Mouse (Mus musculus): ENCODE measurements around the gene Shc3. TPM values are rescaled to one million over a fixed set of nuclear protein-coding genes. Genes with fewer than 3 reads are reported as not detected.
A peak's percentile ranks its signal among the peaks of the same experiment; 100 is the strongest.

The Shc3 gene
- total and polyA plus RNA-seq, 2 experiments from 2014 or later, result 11.6 to 106 TPM

DNA sequence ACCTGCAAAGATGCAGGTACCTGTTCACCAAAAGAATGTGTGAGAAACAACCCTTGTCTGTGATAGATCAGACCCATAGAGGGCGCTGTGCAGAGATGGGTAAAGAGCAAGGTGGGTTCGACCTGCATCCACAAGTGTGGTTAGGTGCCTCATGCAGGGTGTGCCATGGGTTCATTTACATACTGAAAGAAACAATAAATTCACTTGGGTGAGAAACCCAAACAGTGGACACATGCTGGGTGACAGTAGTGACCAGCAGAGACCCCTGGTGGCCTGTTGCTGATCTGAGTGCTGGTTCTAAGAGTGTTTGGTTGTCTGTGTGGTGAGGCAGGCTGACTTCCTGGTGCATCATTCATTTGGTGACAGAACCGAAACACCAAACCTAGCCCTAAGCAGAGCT, 155.8 kb downstream of the Shc3 start:
- no peak overlapping the region for H3K4me2 ChIP-seq (ENCODE audit: low read depth)
- DNase-seq (no peak), ATAC-seq (no peak)
- peaks cover 16% of the 10 kb centered on the region for H3K4me1 ChIP-seq (ENCODE audit: insufficient read depth)
- TF ChIP-seq CTCF (IDR thresholded peaks at IDR 0.05; ENCODE audit: low read depth), result peak; percentile 51
- H3K9ac ChIP-seq, result no peak overlapping the region
- H3K27me3 ChIP-seq (ENCODE audit: insufficient read depth, low read length), result no peaks in the 10 kb centered on the region
- no peaks in the 10 kb centered on the region for H3K9me3 ChIP-seq (ENCODE audit: low read length)
- no peak overlapping the region for H3K4me3 ChIP-seq (ENCODE audit: low read depth, low read length)
- H3K27ac ChIP-seq (ENCODE audit: low read depth, low read length), result no peak overlapping the region
- WGBS, result 79% methylated on average over 3 of the region's 3 CpGs
- no peaks in the 10 kb centered on the region for H3K36me3 ChIP-seq (ENCODE audit: insufficient read depth)

DNA sequence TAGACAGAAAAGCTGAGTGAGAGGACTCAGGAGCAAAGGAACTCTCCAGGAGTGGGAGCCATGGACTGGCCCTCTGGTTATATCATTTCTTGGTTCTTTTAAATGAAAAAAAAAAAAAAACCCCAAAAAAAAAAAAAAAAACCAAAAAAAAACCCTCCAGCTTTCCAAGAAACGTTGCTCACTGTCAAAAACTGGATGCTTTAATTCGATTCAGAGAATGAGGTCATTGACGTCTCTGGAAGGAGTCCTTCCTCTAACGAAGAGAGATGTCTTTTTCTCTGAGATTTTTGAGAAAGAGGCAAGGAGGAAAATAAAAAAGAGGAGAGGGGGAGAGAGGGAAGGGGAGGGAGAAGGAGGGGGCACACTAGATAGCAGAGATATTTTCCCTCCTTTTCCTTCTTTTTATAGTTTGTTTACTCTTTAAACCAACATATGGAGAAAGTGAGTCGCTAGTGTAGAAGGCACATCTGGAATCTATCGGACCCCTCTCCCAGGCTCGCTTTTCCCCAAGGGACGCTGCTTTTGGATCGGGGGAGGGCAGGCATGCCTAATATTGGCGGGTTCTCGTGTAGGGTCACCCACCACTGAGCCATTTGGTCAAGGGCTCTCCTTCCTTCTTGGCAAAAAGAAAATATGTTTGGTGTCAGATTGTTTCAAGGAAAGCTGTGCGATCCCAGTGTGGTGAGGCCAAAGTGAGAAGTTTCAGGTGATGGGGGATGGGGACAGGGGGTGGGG, 157.4 kb downstream of the Shc3 start:
- TF ChIP-seq CTCF (IDR thresholded peaks at IDR 0.05; ENCODE audit: low read depth), result no peak
- Histone ChIP-seq H3K9me3 (ENCODE audit: low read length) (no peaks in the 10 kb centered on the region), H3K4me1 (ENCODE audit: insufficient read depth) (peaks cover 11% of the 10 kb centered on the region; the same call in 1 of the 2 replicates), H3K36me3 (ENCODE audit: insufficient read depth) (no peaks in the 10 kb centered on the region), H3K4me3 (ENCODE audit: low read depth, low read length) (no peak overlapping the region), H3K27ac (ENCODE audit: low read depth, low read length) (no peak overlapping the region), H3K4me2 (ENCODE audit: low read depth) (no peak overlapping the region), H3K27me3 (ENCODE audit: insufficient read depth, low read length) (no peaks in the 10 kb centered on the region), H3K9ac (no peak overlapping the region)
- 51% methylated on average over 12 of the region's 12 CpGs for WGBS
- DNase-seq (no peak), ATAC-seq (no peak)

DNA sequence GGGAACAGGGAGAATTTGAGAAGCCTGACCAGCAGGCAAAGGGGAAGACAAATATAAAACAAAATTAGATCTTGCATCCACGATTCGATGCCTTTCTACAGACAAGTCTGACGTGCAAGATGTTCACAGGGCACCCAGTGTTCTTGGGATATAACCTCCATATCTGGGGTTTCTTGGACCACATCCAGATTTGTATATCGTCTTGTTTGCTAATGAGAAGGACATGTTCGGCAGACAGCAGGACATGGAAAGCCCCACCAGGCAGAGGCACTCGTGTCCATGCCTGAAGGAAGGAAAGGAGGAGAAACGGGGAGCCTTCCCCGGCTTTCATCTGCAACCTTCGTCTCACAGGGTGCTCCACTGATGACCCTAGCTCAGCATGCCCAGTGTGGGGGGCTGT, 158.0 kb downstream of the Shc3 start:
- no peak for ATAC-seq
- Histone ChIP-seq H3K4me3 (ENCODE audit: low read depth, low read length) (no peak overlapping the region), H3K4me2 (ENCODE audit: low read depth) (no peak overlapping the region), H3K4me1 (ENCODE audit: insufficient read depth) (peaks cover 11% of the 10 kb centered on the region; the same call in 1 of the 2 replicates), H3K9ac (no peak overlapping the region), H3K27me3 (ENCODE audit: insufficient read depth, low read length) (no peaks in the 10 kb centered on the region), H3K9me3 (ENCODE audit: low read length) (no peaks in the 10 kb centered on the region), H3K27ac (ENCODE audit: low read depth, low read length) (no peak overlapping the region), H3K36me3 (ENCODE audit: insufficient read depth) (no peaks in the 10 kb centered on the region)
- TF ChIP-seq CTCF (IDR thresholded peaks at IDR 0.05; ENCODE audit: low read depth), result no peak
- 75% methylated on average over 9 of the region's 9 CpGs for WGBS
- no peak for DNase-seq

DNA sequence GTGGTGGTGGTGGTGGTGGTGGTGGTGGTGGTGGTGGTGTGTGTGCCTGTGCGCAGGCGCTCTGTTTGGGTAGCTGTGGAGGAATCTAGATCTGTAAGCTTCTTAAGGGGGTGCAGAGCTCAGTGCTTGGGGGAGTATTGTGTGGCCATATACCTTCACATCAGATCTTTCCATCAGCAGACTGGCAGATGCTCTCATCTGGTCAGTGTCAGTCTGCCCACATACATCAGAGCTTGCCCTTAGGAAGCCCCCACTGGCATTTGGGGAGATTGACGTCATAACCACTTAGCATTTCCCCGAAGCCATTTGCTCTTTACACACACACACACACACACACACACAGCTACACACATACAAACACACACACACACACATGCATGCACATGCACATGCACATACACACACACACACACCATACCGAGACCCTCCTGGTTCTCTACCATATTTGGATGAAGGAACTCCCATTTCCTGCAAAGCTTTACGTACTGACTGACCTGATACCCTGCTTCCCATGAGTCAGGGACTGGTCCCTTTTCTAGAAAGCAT, 159.2 kb downstream of the Shc3 start:
- H3K4me2 ChIP-seq (ENCODE audit: low read depth), result no peak overlapping the region
- H3K4me3 ChIP-seq (ENCODE audit: low read depth, low read length), result no peak overlapping the region
- H3K9ac ChIP-seq, result no peak overlapping the region
- H3K27ac ChIP-seq (ENCODE audit: low read depth, low read length), result no peak overlapping the region
- no peaks in the 10 kb centered on the region for H3K9me3 ChIP-seq (ENCODE audit: low read length)
- no peaks in the 10 kb centered on the region for H3K27me3 ChIP-seq (ENCODE audit: insufficient read depth, low read length)
- no peak for DNase-seq
- ATAC-seq, result no peak
- peaks cover 11% of the 10 kb centered on the region; the same call in 1 of the 2 replicates for H3K4me1 ChIP-seq (ENCODE audit: insufficient read depth)
- WGBS, result 90% methylated on average over 6 of the region's 6 CpGs
- no peak for TF ChIP-seq CTCF (IDR thresholded peaks at IDR 0.05; ENCODE audit: low read depth)
- H3K36me3 ChIP-seq (ENCODE audit: insufficient read depth), result no peaks in the 10 kb centered on the region

DNA sequence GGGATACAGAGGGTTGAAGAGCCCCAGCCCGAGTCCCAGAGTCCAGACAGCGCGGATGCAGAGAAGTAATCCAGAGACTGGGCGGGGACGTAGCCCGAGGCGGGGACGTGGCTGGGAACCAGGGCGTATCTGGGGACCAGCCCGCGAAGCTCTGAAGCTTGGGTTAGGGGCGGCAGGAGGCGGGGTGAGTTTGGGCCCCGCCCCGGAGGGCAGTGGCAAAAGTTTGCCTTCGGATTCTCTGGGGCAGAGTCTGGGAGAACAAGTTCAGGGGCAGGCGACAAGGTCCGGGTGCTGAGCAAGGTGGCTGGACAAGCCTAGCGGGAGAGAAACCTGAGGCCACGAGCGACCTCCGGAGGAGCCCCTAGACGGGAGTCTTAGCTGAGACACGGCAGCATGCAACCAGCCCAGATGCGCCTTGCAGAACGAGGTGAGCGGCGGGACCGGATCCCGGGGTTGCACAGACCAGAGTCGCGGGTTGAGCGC, 160.7 kb downstream of the Shc3 start, which contains the start of gene S1pr3:
TSS of gene S1pr3 (plus strand) at position 121 of the 483 bp plus-strand sequence.
- peak within 1 kb of the TSS; percentile 54 for H3K4me2 ChIP-seq (ENCODE audit: low read depth)
- H3K9ac ChIP-seq, result peak within 1 kb of the TSS; percentile 31; the same call in 1 of the 2 replicates
- ATAC-seq (peak; percentile 57), DNase-seq (no peak)
- no peak within 1 kb of the TSS for H3K27ac ChIP-seq (ENCODE audit: low read depth, low read length)
- H3K9me3 ChIP-seq (ENCODE audit: low read length), result no peaks in the 10 kb centered on the region
- H3K4me3 ChIP-seq (ENCODE audit: low read depth, low read length), result peak within 1 kb of the TSS; percentile 36
- TF ChIP-seq CTCF (IDR thresholded peaks at IDR 0.05; ENCODE audit: low read depth), result 0 out of 2 replicates have a peak, but pooled peaks have one; percentile 2
- peaks cover 11% of the 10 kb centered on the region; the same call in 1 of the 2 replicates for H3K4me1 ChIP-seq (ENCODE audit: insufficient read depth)
- 2% methylated on average over 33 of the region's 33 CpGs for WGBS
- H3K27me3 ChIP-seq (ENCODE audit: insufficient read depth, low read length), result no peaks in the 10 kb centered on the region
- no peaks in the 10 kb centered on the region for H3K36me3 ChIP-seq (ENCODE audit: insufficient read depth)

DNA sequence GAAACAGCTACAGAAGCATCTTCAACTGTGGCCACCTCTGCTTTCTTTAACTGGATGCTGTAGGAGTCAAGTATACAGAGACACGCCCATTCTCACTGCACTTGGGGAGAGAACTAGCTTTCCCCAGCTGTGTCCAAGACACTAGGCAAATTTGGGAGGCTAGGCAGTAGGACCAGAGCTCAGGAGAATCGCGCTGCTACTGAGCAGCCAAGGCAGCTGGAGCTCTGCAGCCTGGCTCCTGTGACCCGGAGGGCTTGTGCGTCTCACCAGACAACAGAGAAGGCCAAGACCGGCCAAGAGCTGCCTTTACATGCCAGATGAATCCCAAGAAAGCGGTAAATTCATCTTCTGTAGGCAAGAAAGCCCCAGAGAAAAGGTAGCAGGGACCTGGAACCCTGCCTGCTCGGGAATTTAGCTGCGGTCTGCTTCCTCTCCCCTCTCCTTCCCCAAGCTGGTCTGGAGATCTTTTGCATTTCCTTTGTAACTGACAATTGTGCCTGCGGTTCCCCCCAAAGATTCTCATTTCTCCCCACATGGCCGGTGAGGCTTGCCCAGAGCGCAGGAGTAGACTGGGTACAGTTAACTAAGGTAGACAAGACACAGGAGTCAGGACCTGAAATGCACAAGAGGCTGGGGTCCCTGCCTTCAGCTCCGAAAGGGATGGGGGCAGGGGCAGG, 161.5 kb downstream of the Shc3 start:
- peak overlapping the region; percentile 54; the same call in 1 of the 2 replicates for H3K4me2 ChIP-seq (ENCODE audit: low read depth)
- 40% methylated on average over 13 of the region's 13 CpGs for WGBS
- ATAC-seq, result no peak

More for the DNA sequence above, 161.5 kb downstream of the Shc3 start:
- H3K4me1 ChIP-seq (ENCODE audit: insufficient read depth), result peaks cover 11% of the 10 kb centered on the region; the same call in 1 of the 2 replicates
- TF ChIP-seq CTCF (IDR thresholded peaks at IDR 0.05; ENCODE audit: low read depth), result no peak
- DNase-seq, result no peak
- no peaks in the 10 kb centered on the region for H3K36me3 ChIP-seq (ENCODE audit: insufficient read depth)
- no peaks in the 10 kb centered on the region for H3K9me3 ChIP-seq (ENCODE audit: low read length)
- no peak overlapping the region for H3K27ac ChIP-seq (ENCODE audit: low read depth, low read length)
- H3K4me3 ChIP-seq (ENCODE audit: low read depth, low read length), result no peak overlapping the region
- no peaks in the 10 kb centered on the region for H3K27me3 ChIP-seq (ENCODE audit: insufficient read depth, low read length)
- H3K9ac ChIP-seq, result no peak overlapping the region
